Mouse (Mus musculus): ENCODE measurements at regions not wholly inside any gene's neighbourhood (a gene's known extent, or its start where the extent isn't known, plus 50 kb on each side); places are given as distances from the start of the nearest gene placed in this dataset. TPM values are rescaled to one million over a fixed set of nuclear protein-coding genes. Genes with fewer than 3 reads are reported as not detected.
"Not testable (repeated sequence)": the region's sequence is repeated elsewhere in the genome, so short reads cannot be mapped to it uniquely, and the experiment has no call there.

DNA sequence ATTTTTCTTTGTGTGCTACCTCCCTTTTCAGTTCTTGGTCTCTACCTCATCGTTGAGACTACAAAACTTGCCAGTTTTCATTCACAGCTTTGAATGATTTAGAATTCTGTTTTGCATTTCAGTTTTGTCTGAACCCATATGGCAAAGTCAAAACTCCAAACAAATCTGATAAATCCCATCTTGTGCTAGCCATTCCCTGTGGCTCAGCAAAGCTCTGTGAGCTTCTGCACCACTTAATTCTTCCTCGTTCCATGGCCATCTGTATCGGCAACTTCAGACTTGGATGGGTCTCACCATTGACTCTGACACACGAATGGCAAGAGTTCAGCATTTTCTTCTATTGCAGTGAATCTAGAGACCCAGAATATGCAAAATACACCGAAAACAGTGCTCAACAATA lies 1343.3 kb upstream of the Got2 start:
- Histone ChIP-seq H3K9ac (ENCODE audit: low read length) (no peak overlapping the region), H3K9me3 (ENCODE audit: control insufficient read depth, low read length) (no peaks in the 10 kb centered on the region; the same call in 1 of the 2 replicates), H3K27me3 (ENCODE audit: control insufficient read depth, insufficient read depth, low read length) (no peaks in the 10 kb centered on the region), H3K4me2 (ENCODE audit: low read depth, low read length, severe bottlenecking) (no peak overlapping the region), H3K27ac (ENCODE audit: low read depth, low read length) (no peak overlapping the region), H3K36me3 (ENCODE audit: control insufficient read depth, insufficient read depth, low read length) (no peaks in the 10 kb centered on the region), H3K4me3 (ENCODE audit: low read depth, low read length) (no peak overlapping the region), H3K4me1 (replicated peaks; ENCODE audit: control insufficient read depth, insufficient read depth, low read length) (no peaks in the 10 kb centered on the region)
- WGBS, result 87% methylated on average over 5 of the region's 5 CpGs
- DNase-seq (ENCODE audit: low spot score) (no peak), ATAC-seq (replicated peaks; ENCODE audit: low FRiP score) (no peak)

DNA sequence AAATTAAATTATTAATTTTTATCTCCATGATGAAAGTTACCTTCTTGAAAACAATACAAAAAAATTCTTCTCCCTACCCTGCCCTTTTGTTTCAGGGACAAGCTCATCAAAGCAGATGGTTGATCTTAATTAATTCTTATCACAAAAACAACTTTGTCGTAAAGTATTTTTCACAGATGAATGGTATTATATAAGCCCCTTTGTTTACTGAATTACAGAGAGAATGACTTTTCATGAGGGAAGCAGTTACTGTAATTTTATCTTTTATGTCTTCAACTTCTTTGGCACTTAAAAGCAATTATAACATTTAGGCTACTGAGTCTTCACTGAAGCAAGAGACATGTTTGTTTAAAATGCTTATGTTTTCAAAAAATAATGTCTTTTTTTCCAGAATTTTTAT lies 1303.5 kb upstream of the Got2 start:
- no peak overlapping the region for H3K9ac ChIP-seq (ENCODE audit: low read length)
- no peak overlapping the region for H3K4me3 ChIP-seq (ENCODE audit: low read depth, low read length)
- no peak overlapping the region for H3K27ac ChIP-seq (ENCODE audit: low read depth, low read length)
- 77% methylated on average over 1 of the region's 1 CpGs for WGBS
- no peaks in the 10 kb centered on the region for H3K36me3 ChIP-seq (ENCODE audit: control insufficient read depth, insufficient read depth, low read length)
- no peaks in the 10 kb centered on the region for H3K27me3 ChIP-seq (ENCODE audit: control insufficient read depth, insufficient read depth, low read length)
- H3K9me3 ChIP-seq (ENCODE audit: control insufficient read depth, low read length), result no peaks in the 10 kb centered on the region
- H3K4me2 ChIP-seq (ENCODE audit: low read depth, low read length, severe bottlenecking), result no peak overlapping the region
- ATAC-seq (replicated peaks; ENCODE audit: low FRiP score) (no peak), DNase-seq (ENCODE audit: low spot score) (no peak)
- H3K4me1 ChIP-seq (replicated peaks; ENCODE audit: control insufficient read depth, insufficient read depth, low read length), result no peaks in the 10 kb centered on the region

DNA sequence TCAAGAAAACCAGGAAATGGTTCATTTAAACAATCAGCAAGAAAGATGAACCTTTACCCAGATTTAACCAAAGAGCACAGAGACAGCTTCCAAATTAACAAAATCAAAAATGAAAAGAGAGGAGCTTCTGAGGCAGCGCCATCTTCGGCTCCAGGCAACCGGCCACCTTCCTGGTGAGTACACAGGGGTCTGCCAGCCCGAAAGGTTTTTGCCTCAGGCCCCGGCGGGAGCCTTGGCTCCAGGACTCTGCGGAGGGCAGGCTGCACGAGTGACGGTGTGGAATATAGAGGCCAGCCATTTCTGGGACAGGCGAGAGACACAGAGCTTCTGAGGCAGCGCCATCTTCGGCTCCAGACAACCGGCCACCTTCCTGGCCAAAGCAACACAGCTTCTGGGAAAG lies 1295.5 kb upstream of the Got2 start:
- not testable (repeated sequence) for H3K4me2 ChIP-seq (ENCODE audit: low read depth, low read length, severe bottlenecking); H3K9ac ChIP-seq (ENCODE audit: low read length); H3K36me3 ChIP-seq (ENCODE audit: control insufficient read depth, insufficient read depth, low read length); ATAC-seq (replicated peaks; ENCODE audit: low FRiP score); H3K27me3 ChIP-seq (ENCODE audit: control insufficient read depth, insufficient read depth, low read length); H3K9me3 ChIP-seq (ENCODE audit: control insufficient read depth, low read length); H3K4me1 ChIP-seq (replicated peaks; ENCODE audit: control insufficient read depth, insufficient read depth, low read length); H3K27ac ChIP-seq (ENCODE audit: low read depth, low read length); DNase-seq (ENCODE audit: low spot score); H3K4me3 ChIP-seq (ENCODE audit: low read depth, low read length)
- 95% methylated on average over 13 of the region's 13 CpGs for WGBS

DNA sequence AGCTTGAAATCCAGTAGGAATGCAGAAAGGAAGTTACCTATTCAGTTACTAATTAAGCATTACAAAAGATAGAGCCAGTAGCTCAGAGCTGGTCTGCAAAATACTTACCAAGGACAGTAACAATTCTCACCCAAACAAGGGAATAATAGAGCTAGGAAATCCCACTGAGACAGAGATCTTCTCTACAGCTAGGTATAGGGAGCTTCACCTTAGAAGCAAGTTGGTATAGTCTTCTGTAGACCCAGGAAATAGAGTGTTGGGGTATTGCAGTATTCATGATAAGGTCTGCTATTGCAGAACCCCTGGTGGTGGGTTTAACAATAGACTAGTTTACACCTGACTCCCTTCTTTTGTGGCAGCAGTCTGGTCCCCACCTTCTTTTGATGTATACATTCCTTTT lies 1294.1 kb upstream of the Got2 start:
- H3K4me3 ChIP-seq (ENCODE audit: low read depth, low read length); H3K9me3 ChIP-seq (ENCODE audit: control insufficient read depth, low read length); H3K36me3 ChIP-seq (ENCODE audit: control insufficient read depth, insufficient read depth, low read length); H3K27ac ChIP-seq (ENCODE audit: low read depth, low read length); H3K4me1 ChIP-seq (replicated peaks; ENCODE audit: control insufficient read depth, insufficient read depth, low read length); H3K27me3 ChIP-seq (ENCODE audit: control insufficient read depth, insufficient read depth, low read length); ATAC-seq (replicated peaks; ENCODE audit: low FRiP score); DNase-seq (ENCODE audit: low spot score); H3K4me2 ChIP-seq (ENCODE audit: low read depth, low read length, severe bottlenecking); H3K9ac ChIP-seq (ENCODE audit: low read length): not testable (repeated sequence)

Small RNAs in the stretch of these regions (microRNA-seq; reads per million reads assigned to microRNA genes)
- not detected for gene Gm26399 (ENCODE audit: insufficient number of aligned reads)
